Mouse (Mus musculus): ENCODE measurements around the gene Rnase11. TPM values are rescaled to one million over a fixed set of nuclear protein-coding genes. Genes with fewer than 3 reads are reported as not detected.
"Not testable (repeated sequence)": the region's sequence is repeated elsewhere in the genome, so short reads cannot be mapped to it uniquely, and the experiment has no call there.

The Rnase11 gene
- total RNA-seq, 2 experiments from 2014 or later: not detected

DNA sequence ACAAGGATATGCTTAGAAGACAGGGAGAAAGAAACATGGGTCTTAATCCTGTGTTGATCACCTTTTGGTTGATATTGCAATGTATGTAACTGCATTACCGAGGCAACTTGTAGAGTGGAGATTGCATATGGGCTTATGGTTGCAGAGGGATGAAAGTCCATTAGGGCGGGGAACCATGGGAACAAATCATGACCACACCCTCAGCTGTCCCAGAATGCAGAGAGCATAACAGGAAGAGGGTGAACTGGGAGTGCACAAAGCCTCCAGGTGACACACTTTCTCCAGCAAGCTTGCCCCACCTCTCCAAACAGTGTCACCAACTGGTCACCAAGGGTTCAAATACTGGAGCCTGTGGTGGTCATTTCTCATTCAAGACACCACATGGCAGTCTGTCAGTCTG lies 31.1 kb upstream of the Rnase11 start:
- no peak for DNase-seq

DNA sequence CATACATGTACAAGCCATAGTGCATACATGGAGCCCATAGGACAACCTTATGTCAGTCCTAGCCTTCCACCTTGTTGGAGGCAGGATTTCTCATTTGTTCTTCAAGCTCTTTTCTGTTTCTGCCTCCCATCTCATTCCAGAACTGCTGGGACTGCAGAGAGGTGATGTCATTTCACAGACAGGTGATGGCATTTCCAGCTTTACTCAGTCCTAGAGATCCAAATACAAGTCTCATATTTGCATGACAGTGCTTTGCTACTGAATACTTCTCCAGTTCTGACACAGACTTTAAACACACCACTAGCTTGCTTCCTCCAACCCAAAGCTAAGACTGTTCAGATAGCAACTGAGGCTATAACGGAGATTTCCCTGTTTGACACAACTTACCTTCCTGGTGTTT lies 29.2 kb upstream of the Rnase11 start:
- no peak for DNase-seq

DNA sequence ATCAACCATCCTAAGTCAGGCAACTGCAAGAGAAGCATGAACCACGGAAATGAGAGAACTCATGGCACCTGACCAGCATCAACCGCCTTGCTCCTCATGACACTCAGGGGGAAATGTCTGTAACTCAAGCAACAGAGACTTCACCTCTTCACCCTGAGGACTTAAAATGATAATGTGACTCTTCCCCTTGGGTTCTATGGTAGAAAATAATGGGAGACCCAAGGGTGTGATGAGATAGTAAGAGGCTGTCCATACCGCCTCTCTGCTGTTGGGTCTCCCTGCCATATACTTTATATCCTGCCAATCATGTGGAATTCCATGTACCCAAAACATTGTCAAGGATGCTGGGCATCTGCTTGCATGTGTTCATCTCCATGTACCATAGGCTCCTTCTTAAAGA lies 24.4 kb upstream of the Rnase11 start, which contains the start of gene Olfr750:
Gene Olfr750 (minus strand): TSS at position 101 of the 400 bp plus-strand sequence.
- DNase-seq: no peak

DNA sequence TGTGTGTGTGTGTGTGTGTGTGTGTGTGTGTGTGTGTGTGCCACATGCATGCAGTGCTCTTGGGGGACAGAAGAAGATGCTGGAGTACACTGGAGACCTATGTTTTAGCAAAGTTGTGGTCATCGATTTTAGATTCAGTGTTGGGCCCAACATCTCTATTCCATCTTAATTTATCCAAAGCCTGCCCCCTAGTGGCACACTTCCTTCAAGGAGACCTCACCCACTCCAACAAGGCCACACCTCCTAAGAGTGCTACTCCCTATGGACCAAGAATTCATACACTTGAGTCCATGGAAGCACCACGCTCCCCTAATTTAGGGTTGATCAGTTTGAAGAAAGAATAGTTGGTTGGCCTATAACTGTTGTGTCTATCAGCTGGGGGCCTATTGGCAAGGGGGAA lies 19.7 kb upstream of the Rnase11 start:
- no peak for DNase-seq

DNA sequence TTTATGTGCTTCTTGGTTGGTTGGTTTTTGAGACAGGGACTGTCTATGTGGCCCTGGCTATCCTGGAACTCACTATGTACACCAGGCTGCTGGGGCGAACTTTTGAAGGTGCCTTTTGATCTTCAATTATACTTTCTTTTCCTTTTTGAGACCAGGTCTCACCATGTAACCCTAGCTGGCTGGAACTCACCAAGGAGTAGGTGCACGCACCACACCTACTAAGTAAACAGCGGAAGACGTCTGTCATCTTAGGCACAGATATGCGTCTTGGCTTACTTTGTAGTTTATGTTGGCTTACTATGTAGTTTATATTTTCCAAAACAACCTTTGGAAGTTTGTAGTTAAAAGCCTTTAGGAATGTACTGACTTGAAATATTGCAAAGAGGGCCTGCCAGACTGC lies 19.0 kb upstream of the Rnase11 start:
- DNase-seq: no peak

DNA sequence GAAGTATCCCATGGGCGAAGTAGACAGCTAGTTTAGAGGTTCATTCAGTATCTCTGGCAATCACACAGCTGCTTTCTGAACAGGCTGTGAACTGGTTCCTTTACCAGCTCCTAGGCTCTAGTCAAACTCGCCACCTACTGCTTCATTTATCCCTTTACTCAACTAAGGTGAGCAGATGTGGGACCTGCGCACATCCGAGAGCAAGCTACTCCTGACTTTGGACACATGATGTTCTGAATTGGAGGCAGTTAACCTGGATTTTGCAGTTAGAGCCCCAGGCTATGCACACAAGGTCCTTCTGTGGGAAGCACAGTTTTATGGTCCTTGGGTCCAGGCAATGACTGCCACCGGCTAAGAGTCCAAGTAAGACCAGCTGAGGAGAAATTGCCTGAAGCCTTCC lies 10.8 kb upstream of the Rnase11 start:
- no peak for DNase-seq

DNA sequence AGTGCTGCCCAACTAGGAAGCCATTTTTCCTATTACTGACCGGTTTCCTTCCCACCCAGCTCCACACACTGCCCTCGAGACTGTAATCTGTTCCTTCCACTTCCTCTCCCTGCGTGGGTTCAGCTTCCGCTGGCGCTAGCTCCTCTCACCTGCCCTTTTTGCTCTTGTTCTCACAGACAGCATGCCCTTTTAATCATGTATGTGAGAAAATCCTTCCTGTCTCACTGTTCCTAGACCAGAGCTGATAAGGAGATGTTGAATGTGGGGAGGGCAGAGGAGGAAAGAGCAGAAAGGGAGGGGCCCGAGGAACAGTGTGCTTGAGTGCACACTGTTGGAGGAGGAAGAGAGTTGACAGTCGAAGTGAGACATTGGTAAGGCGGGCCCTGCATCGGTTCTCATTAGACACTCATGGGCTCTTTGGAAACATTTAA lies 7.5 kb upstream of the Rnase11 start, which contains the start of gene Rnase12:
Gene Rnase12 (minus strand): TSS at position 261 of the 431 bp plus-strand sequence.
- no peak for DNase-seq

DNA sequence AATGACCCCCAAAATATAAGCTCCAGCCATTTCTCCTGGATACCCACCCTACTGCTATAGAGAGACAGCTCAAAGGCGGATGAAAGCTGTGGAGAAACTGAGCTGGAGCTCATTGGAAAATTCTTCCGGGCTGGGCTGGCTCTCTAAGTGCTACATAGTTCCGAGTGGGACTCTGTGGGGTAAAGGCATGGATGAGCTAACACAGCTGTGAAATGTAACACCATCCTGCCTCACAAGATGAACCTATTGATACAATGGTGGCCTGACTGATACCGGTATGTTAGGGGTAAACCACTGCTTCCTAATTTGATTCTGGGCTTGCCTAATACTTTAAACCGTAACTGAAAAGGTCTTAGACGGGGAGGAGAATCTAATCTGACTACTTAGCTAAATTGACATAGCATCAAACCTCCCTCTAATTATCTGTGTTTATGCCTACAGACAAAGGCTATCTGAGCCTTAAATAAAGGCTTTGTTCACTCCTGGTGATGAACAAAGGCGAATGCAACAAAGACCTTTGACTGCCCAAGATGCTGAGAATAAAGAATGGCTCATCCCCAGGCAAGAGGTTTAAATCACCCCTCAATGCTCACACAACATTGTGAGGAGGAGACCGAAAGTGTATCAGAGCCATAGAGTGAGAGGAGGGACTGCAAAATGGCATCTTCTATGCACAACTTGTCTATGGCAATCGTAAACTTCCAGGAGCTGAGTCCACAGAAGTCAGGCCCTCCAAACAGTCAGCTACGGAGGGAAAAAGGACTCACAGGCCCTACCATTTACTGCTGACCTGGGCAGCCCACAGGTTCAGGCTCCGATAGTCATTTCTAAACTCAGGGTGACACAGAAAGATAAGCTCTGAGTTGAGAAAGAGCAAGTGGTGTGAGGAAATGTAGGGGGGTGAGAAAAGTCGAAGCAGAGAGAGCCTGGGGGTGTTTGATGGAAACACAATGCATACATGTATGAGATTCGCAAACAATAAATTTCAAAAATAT lies 4.6 kb upstream of the Rnase11 start:
- no peak for DNase-seq

DNA sequence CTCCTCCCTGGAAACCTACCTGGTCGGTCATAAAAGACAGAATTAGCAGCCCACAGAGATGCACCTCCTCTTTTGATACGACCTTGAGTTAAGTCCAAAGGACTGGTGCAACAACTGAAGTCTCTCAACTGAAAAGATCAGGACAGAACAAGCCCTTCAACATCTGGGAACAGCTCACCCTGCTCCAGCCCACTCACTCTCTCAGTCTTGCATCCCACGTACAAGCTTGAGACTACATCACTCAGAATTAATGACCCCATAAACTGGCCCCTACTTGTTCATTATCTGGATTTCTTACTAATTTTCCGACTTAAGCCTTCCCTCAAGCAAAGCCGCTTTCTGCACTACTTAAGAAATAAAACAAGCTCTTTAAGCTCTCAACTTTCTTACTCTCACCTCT lies 3.2 kb upstream of the Rnase11 start:
- no peak for DNase-seq

DNA sequence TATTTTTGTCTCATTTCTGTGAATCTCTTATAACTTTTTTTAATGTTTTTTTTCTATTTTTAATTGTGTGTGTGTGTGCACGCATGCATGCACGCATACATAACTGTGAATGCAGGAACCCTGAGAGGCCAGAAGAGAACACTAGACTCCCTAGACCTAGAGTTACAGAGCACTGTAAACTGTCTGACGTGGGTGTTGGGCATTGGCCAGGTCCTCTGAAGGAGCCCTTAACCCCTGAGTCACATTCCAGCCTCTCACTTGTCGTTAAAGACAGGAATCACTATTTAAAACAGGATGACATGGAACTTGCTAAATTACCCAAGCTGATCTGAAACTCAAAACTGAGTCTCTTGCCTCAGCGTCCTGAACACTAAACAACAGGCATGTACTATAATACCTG lies 2.0 kb upstream of the Rnase11 start:
- no peak for DNase-seq

DNA sequence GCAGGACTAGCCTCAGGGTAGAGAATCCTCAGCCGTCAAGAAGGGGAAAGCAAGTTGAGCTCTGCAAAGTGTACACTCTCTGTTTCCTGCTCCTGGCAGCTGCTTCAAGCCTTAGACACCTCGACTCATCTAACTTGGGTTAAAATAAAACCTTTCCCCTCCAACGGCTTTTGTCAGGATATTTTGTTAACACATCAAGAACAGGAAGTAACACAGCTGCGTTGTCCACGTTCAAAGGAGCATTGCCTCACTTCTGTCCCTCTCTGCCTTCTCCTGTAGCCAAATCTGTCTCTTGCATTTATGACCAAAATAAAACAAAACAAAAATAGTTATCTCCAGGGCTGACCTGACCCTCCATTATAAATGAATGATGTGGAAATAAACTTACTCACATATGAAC lies 2.1 kb downstream of the Rnase11 start:
- no peak for DNase-seq

DNA sequence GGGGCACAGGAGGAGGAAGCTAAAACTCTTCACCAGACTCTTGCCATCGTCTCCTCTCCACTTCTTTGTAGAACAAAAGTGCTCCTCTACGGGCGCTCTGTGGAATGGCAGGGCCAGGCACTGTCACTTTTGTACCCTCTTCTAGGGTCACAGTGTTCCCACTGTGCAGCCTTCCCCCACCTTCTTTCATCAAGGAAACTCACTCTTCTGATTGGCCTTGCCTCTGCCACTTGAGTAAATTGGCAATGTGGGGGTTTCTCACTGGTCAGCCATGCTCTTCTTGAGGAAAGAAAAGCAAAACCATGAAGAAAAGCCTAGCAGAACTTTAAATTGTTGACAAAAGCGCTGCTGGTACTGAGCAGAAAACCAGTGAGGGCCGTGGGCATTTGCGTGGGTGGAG lies 8.2 kb downstream of the Rnase11 start, which contains the start of gene Rnase9:
Gene Rnase9 (minus strand): TSS at position 101 of the 400 bp plus-strand sequence.
- no peak for DNase-seq

DNA sequence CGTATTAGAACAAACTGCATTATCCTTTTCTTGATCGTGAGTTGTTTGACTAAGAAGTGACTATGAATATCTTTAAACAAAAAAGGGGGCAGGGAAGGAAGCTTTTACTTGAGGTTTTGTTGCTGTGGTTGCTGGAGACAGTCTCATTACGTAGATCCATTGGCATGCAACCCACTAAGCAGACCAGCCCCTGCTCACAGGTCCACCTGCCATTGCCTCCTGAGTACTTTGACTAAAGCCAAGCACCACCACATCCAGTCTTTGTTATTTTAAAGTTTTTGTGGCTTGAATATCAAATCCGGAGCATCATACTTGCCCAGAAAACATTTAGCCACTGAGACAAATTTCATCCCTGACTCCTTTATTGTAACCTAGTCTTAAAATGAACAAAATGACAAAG lies 13.7 kb downstream of the Rnase11 start:
- no peak for DNase-seq

DNA sequence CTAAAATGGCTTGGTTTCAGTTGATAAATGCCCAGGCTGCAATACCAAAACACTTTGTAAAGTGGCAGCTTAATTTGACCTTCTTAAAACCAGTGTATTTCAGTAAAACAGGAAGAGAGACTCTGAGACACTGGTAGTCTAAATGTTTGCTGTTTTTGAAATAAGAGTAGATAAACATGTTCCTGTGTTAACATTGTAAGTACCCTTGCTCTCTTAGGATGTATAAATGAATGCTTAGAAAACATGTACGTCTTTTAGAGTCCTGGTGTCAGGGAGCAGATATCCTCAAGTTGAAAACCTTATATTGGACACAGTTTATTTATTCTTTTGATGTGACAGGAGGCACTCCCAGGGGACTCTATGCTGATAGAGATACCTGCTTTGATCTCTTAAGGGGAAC lies 14.8 kb downstream of the Rnase11 start:
- DNase-seq: no peak

DNA sequence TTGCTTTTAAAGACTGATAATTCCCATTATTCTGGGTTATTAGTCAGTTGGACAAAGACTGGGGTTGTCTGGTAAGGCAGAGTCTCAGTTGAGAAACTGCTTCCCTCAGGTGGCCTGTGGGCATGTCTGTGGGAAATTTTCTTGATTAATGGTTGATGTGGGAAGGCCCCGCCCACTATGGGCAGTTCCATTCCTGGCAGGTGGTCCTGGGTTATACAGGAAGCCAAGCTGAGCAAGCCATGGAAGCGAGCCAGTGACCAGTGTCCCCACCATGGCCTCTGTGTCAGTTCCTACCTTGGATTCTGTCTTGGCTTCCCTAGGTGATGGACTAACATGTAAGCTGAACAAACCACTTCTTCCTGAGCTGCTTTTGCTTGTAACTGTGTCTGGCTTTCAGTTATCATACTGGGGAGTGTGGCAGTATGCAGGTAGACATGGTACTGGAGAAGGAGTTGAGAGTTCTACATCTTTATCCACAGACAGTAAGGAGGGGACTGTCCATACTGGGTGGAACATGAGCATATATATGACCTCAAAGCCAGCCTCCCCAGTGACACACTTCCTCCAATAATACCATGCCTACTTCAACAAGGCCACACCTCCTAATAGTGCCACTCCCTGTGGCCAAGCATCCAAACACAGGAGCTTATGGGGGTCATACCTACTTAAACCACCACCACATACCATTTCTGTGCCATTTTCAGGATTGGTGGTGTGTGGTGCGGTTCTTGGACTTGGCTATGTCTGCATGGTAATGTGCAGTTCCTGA lies 22.4 kb downstream of the Rnase11 start:
- no peak for DNase-seq

DNA sequence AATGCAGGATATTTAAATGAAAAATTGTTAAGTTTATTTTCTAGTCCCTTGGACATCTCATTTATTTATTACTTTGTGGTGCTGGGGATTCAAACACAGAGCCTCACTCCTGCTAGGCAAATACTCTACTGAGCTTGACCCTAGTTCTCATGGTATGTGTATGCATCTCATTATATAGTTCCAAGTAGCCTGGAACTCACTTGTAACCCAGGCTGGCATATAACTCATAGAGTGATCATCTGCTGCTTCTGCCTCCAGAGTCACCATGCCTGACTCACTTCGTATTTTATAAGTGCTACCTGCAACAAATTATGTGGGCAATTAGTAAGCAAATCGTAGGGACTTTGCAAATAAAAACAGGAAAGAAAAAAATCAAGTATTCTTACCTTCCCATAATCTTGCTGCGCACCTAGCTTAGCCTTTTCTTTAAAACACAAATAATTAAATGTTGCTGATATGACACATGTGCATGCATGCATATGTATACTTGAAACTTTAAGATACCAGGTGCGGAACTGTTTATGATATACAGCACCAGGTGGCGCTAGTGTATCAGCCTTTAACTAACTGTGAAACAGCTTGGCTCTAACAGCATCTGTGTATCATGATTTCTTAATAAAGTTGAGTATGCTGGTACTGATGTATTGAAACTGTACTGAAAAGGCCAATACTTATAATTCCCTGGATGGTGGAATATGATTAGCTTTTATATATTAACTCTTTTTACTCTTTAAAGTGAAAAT lies 23.4 kb downstream of the Rnase11 start:
- DNase-seq: peak; percentile 25 to 46

DNA sequence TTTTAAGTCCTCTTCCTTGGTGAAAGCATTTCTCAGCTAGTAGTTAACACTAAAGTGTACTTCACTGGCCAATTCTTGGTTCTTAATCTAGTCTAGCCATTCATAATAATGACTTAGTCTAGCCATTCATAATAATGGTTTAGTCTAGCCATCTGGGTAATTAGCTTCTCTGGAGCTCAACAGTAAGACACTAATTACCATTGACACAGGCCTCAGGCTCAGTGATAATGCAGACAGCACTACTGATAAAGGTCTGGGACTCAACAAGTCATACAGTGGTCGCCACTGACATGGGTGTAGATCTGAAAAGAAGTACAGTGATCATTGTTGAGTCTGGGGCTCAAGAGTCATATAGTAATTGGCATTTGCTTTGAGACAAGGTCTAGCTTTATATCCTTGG lies 25.1 kb downstream of the Rnase11 start:
- DNase-seq: no peak

DNA sequence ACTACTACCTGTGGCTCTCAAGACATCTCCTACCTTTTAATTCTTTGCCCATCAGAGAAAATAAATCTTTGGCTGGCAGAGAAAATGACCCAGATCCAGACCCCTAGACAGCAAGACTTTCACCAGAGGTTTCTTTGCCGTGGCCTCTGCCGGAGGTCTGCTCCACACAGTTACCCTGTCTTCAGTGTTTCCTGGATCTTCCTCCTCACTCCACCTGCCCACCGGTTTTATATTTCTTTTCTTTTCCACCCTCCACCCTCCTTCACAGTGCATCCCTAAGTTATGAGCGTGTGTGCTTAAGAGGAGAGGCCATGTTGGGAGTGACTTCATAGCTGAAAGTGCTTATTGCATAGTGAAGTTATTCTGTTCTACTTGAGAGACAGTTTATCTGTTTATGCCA lies 26.5 kb downstream of the Rnase11 start:
- no peak for DNase-seq

DNA sequence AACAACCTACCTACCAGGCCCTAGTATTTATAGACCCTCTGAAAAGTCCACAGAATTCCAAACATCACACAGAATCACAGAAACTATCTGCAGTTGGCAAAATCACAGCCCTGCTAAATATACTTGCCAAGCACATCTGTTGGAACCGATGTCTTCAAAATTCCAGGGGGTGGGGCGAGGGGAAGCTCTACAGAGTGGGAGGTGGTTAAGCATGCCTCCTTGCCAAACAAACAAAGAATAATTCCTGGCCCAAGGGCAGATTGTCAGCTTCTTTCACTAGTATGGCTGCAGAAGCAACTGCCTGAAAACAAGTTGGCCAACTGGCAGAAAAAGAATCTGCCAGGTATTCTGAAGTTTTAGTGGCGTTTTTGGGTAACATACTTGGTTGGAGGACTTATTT lies 32.7 kb downstream of the Rnase11 start:
- DNase-seq: no peak

DNA sequence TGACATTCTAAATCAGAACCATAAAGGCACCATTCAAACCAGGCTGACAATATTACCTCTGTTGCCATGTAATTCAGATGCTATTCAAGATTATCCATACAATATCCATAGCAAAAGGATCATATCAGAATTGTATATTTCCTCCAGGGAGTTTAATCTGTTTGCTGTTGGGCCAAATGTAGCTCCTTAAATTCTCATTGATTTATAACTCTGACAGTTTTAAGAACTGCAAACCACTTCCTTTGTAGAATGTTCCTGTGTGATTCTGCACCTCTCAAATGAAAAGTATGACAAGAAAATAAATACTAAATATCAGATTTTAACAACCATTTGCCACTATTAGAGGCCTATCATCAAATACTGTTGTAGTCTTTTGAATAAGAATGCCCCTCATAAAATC lies 34.2 kb downstream of the Rnase11 start:
- no peak for DNase-seq

DNA sequence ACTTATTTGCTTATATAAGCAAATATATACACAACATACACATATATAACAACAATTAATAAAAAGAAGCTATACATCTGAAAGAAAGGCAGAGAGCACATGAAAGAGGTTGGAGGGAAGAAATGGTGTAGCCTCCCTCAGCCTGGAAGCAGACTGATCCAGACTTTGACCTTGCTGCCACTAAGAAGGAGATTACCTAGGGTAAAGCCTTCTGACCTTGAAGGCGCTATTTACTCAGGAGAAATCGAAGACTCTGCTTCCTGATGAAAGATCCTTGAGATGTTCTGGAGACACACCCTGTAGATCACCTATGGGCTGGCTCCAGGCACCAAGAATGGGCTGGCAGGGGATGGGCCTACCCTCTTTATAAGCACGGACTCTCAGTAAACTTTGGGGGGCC lies 35.2 kb downstream of the Rnase11 start:
- DNase-seq: not testable (repeated sequence)

DNA sequence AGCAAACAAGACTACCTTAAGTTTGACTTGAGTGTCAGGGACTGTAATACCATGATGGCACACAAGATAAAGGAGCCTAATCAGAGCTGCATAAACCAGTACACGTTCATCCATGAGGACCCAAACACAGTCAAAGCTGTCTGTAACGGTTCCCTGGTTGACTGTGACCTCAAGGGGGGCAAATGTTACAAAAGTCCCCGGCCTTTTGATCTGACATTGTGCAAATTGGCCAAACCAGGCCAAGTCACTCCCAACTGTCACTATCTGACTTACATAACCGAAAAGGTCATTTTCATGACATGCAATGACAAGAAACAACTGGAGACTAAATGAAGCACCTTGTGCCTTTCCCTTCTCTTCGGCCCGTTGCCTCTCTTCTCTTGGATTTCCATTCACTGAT lies 40.4 kb downstream of the Rnase11 start:
- DNase-seq: no peak

DNA sequence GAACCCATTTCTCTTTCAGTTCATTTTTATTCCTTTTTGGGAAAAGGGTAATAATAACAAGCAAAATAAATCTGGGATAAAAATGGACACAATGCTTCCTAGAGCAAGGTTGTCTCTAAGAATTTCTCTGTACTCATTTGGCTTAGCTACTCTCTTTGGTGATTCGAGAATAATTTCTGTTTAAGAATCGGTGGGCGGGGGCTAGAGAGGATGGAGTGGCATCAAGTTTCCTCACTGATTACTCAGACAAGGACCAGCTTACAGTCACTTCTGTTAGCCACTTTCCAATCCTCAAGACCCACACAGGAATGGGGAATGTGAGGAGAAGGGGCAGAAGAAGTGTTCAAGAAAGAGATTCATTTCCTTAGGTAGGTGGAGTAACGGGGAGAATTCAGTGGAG lies 41.2 kb downstream of the Rnase11 start:
- DNase-seq: no peak
